Comparison of ENCODE assay signal across 14 mouse cellular contexts in the genomic region with DNA sequence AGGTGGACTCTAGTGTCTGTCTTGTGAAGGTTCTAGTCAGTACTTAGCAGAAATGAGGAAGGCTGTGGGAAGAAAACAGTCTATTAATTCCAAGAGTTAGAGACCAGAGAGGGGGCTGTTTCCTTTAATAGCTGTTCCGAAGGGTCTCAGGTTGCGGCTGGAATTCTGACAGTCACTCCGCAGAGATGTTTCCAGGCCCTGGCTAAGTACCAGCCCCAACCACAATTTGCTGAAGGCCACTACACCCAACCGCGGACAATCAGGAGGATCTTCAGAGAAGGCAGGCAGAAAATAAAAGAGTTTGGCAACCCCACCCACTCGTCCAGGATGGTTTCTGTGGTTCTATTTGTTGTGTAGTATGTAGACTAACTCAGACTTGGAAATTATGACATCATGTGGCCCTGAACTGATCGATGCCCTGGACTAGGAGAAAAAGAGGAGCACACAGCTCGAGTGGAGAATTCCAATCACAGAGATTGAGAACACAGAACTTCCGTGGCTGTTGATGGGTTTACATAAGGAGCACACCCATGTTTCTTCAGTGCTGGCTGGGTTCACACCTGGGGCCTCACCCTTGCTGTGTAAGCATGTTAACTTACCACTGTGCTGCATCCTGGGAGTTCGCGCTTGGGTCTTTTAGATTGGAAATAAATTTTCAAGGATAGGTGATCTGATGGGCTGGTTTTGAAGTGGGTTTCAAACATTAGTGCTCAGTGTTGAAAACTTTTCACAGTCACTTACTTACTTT. TPM values are rescaled to one million over a fixed set of nuclear protein-coding genes. Genes with fewer than 3 reads are reported as not detected.
DNase-seq lines count a peak whose midpoint lies in the region; ATAC-seq and TF ChIP-seq lines count a peak whose summit lies in the region.
"Had no signal": no experiment of that assay in that cellular context is flagged by ENCODE, and none has a peak within 500 bp of the region (broad histone marks: within the 10 kb centered on the region; RNA-seq: fewer than 3 reads in every experiment).

No protein-coding gene starts in this region.

- DNase-seq in embryo, embryonic 10.5 days (ENCODE audit: low spot score): peak; percentile 14
- no peak for DNase-seq in embryo, embryonic 9.5 days (ENCODE audit: extremely low spot score)
- no peak for DNase-seq in kidney, postnatal 36 days
- DNase-seq in heart, postnatal 0 days (ENCODE audit: low spot score): no peak
- DNase-seq in stomach, postnatal 0 days (ENCODE audit: low spot score): peak; percentile 41
- no peak for DNase-seq in left cerebral cortex, postnatal 14 days (ENCODE audit: low spot score in 2 of 2)
- DNase-seq: liver had no signal

- intact Hi-C loops in left cerebral cortex, postnatal 14 days (cut with DNase I): no loop called here

- no peak for ATAC-seq in kidney, embryonic 16.5 days (ENCODE audit: low FRiP score, low TSS enrichment)
- ATAC-seq in heart, postnatal 0 days (ENCODE audit: insufficient read depth, low read depth): no peak
- peak; percentile 65; the same call in 1 of the 2 replicates for ATAC-seq in stomach, postnatal 0 days (ENCODE audit: low FRiP score, low TSS enrichment)
- ATAC-seq in kidney, embryonic 14.5 days (ENCODE audit: low FRiP score, low TSS enrichment): no peak
- ATAC-seq: forebrain, embryonic 13.5 days; inflammation-experienced regulatory T-cells, adult 6 months had no signal

- no peak overlapping the region for H3K27ac ChIP-seq in kidney, embryonic 16.5 days (ENCODE audit: low read length)
- peak overlapping the region; percentile 96 for H3K27ac ChIP-seq in heart, postnatal 0 days (ENCODE audit: low read depth)
- H3K27ac ChIP-seq in stomach, postnatal 0 days (replicated peaks): peak overlapping the region; percentile 84
- no peak overlapping the region for H3K27ac ChIP-seq in kidney, embryonic 14.5 days (ENCODE audit: low read depth, low read length)
- H3K27ac ChIP-seq: embryonic facial prominence, embryonic 12.5 days; forebrain, embryonic 13.5 days had no signal

- TF ChIP-seq EP300 in heart, postnatal 0 days (IDR thresholded peaks at IDR 0.05; ENCODE audit: low read depth): no peak
- TF ChIP-seq EP300 in stomach, postnatal 0 days (optimal IDR thresholded peaks at IDR 0.05): no peak

- no peaks in the 10 kb centered on the region for H3K27me3 ChIP-seq in kidney, embryonic 16.5 days (ENCODE audit: insufficient read depth, low read length)
- no peaks in the 10 kb centered on the region for H3K27me3 ChIP-seq in heart, postnatal 0 days (ENCODE audit: control insufficient read depth, insufficient read depth, low read length)
- no peaks in the 10 kb centered on the region for H3K27me3 ChIP-seq in stomach, postnatal 0 days (ENCODE audit: control insufficient read depth, insufficient read depth, low read length)
- no peaks in the 10 kb centered on the region for H3K27me3 ChIP-seq in kidney, embryonic 14.5 days (ENCODE audit: control insufficient read depth, insufficient read depth, low read length)
- H3K27me3 ChIP-seq: embryonic facial prominence, embryonic 12.5 days; forebrain, embryonic 13.5 days had no signal

- H3K9me3 ChIP-seq in kidney, embryonic 16.5 days (ENCODE audit: low read length): no peaks in the 10 kb centered on the region
- no peaks in the 10 kb centered on the region for H3K9me3 ChIP-seq in heart, postnatal 0 days (replicated peaks; ENCODE audit: control insufficient read depth, low read length)
- no peaks in the 10 kb centered on the region for H3K9me3 ChIP-seq in stomach, postnatal 0 days (ENCODE audit: control insufficient read depth, low read length)
- H3K9me3 ChIP-seq in kidney, embryonic 14.5 days (ENCODE audit: control insufficient read depth, low read length): no peaks in the 10 kb centered on the region
- H3K9me3 ChIP-seq: embryonic facial prominence, embryonic 12.5 days; forebrain, embryonic 13.5 days had no signal

- 61% methylated on average over 11 of the region's 11 CpGs for WGBS in kidney, embryonic 16.5 days
- 45% methylated on average over 11 of the region's 11 CpGs for WGBS in heart, postnatal 0 days
- 49% methylated on average over 11 of the region's 11 CpGs for WGBS in stomach, postnatal 0 days
- 57% methylated on average over 11 of the region's 11 CpGs for WGBS in kidney, embryonic 14.5 days

- no peaks in the 10 kb centered on the region for H3K36me3 ChIP-seq in kidney, embryonic 16.5 days (ENCODE audit: insufficient read depth, low read length)
- H3K36me3 ChIP-seq in heart, postnatal 0 days (replicated peaks; ENCODE audit: control insufficient read depth, insufficient read depth, low read length): no peaks in the 10 kb centered on the region
- H3K36me3 ChIP-seq in stomach, postnatal 0 days (ENCODE audit: control insufficient read depth, insufficient read depth, low read length): no peaks in the 10 kb centered on the region
- no peaks in the 10 kb centered on the region for H3K36me3 ChIP-seq in kidney, embryonic 14.5 days (ENCODE audit: control insufficient read depth, insufficient read depth, low read length)
- H3K36me3 ChIP-seq: embryonic facial prominence, embryonic 12.5 days had no signal

- no peak for TF ChIP-seq CTCF in heart, postnatal 0 days (IDR thresholded peaks at IDR 0.05; ENCODE audit: low read depth)
- TF ChIP-seq CTCF in stomach, postnatal 0 days (IDR thresholded peaks at IDR 0.05; ENCODE audit: low read depth): no peak

- no peak overlapping the region for H3K4me2 ChIP-seq in kidney, embryonic 16.5 days (replicated peaks; ENCODE audit: low read depth, low read length)
- H3K4me2 ChIP-seq in heart, postnatal 0 days (ENCODE audit: low read depth, low read length): peak overlapping the region; percentile 62
- H3K4me2 ChIP-seq in stomach, postnatal 0 days (replicated peaks; ENCODE audit: low read depth): peak overlapping the region; percentile 60
- no peak overlapping the region for H3K4me2 ChIP-seq in kidney, embryonic 14.5 days (replicated peaks; ENCODE audit: low read depth, low read length)
- H3K4me2 ChIP-seq: midbrain, embryonic 11.5 days had no signal

- peaks cover 19% of the 10 kb centered on the region for H3K4me1 ChIP-seq in kidney, embryonic 16.5 days (ENCODE audit: insufficient read depth, low read length)
- peaks cover 13% of the 10 kb centered on the region for H3K4me1 ChIP-seq in heart, postnatal 0 days (ENCODE audit: control insufficient read depth, insufficient read depth)
- H3K4me1 ChIP-seq in stomach, postnatal 0 days (replicated peaks; ENCODE audit: control insufficient read depth, insufficient read depth): 0 out of 2 replicates have a peak, but pooled peaks cover 3% of the 10 kb centered on the region
- H3K4me1 ChIP-seq in kidney, embryonic 14.5 days (ENCODE audit: control insufficient read depth, insufficient read depth, low read length): peaks cover 7% of the 10 kb centered on the region

- 0 out of 2 replicates have a peak overlapping the region, but pooled peaks have one; percentile 49 for H3K9ac ChIP-seq in kidney, embryonic 16.5 days (replicated peaks; ENCODE audit: low read length)
- peak overlapping the region; percentile 66 for H3K9ac ChIP-seq in heart, postnatal 0 days (replicated peaks; ENCODE audit: low read depth, low read length)
- H3K9ac ChIP-seq in stomach, postnatal 0 days (ENCODE audit: low read length): 0 out of 2 replicates have a peak overlapping the region, but pooled peaks have one; percentile 18
- H3K9ac ChIP-seq in kidney, embryonic 14.5 days (ENCODE audit: low read depth, low read length): no peak overlapping the region
- H3K9ac ChIP-seq: embryonic facial prominence, embryonic 12.5 days had no signal

- H3K4me3 ChIP-seq in kidney, embryonic 16.5 days (ENCODE audit: low read length): no peak overlapping the region
- H3K4me3 ChIP-seq in heart, postnatal 0 days (ENCODE audit: low read depth, low read length): peak overlapping the region; percentile 49
- peak overlapping the region; percentile 31; the same call in 1 of the 2 replicates for H3K4me3 ChIP-seq in stomach, postnatal 0 days (ENCODE audit: low read depth, low read length)
- no peak overlapping the region for H3K4me3 ChIP-seq in kidney, embryonic 14.5 days (ENCODE audit: low read length)
- H3K4me3 ChIP-seq: forebrain, embryonic 13.5 days had no signal

RNA-seq across cellular contexts. Expression of a gene that starts 1.4 kb away (rescaled TPM):
- polyA plus RNA-seq in kidney, embryonic 16.5 days (2015; fragmentation: Nextera tagmentation; extraction: Ambion mirVana): 5.3 and 9.4 TPM in 2 replicates
- total RNA-seq in heart, postnatal 0 days (2014; rRNA removed; ENCODE audit: low replicate concordance): 227 and 290 TPM in 2 replicates
- polyA plus RNA-seq in heart, postnatal 0 days (2015; fragmentation: Nextera tagmentation; extraction: Ambion mirVana): 597 and 622 TPM in 2 replicates
- polyA plus RNA-seq in stomach, postnatal 0 days (2015; fragmentation: Nextera tagmentation; extraction: Ambion mirVana): 32.1 and 35.6 TPM in 2 replicates
- polyA plus RNA-seq in kidney, embryonic 14.5 days (2014; fragmentation: Nextera tagmentation; extraction: Ambion mirVana): 2.9 and 3.4 TPM in 2 replicates
- total RNA-seq in left cerebral cortex, postnatal 14 days (2021): 1 to 10 TPM in 1 of 2 experiments, under 1 TPM in 1; 0.89 to 1.5 TPM
- polyA plus RNA-seq: inflammation-experienced regulatory T-cells, adult 6 months had no signal

RNA-seq across cellular contexts. Expression of a gene that starts 9.6 kb away (rescaled TPM):
- 0.94 and 1.0 TPM in 2 replicates for polyA plus RNA-seq in kidney, embryonic 16.5 days (2015; fragmentation: Nextera tagmentation; extraction: Ambion mirVana)
- 1.5 and 3.4 TPM in 2 replicates for total RNA-seq in heart, postnatal 0 days (2014; rRNA removed; ENCODE audit: low replicate concordance)
- polyA plus RNA-seq in heart, postnatal 0 days (2015; fragmentation: Nextera tagmentation; extraction: Ambion mirVana): 2.3 TPM in 2 replicates
- polyA plus RNA-seq in stomach, postnatal 0 days (2015; fragmentation: Nextera tagmentation; extraction: Ambion mirVana): 1.1 and 1.4 TPM in 2 replicates
- 1.5 TPM in 2 replicates for polyA plus RNA-seq in kidney, embryonic 14.5 days (2014; fragmentation: Nextera tagmentation; extraction: Ambion mirVana)
- 1 to 10 TPM in 1 of 2 experiments, under 1 TPM in 1; 0.88 to 1.5 TPM for total RNA-seq in left cerebral cortex, postnatal 14 days (2021)
- polyA plus RNA-seq: inflammation-experienced regulatory T-cells, adult 6 months had no signal

RNA-seq across cellular contexts. Expression of a gene that starts 33.9 kb away (rescaled TPM):
- polyA plus RNA-seq in kidney, embryonic 16.5 days (2015; fragmentation: Nextera tagmentation; extraction: Ambion mirVana): 3.8 and 4.5 TPM in 2 replicates
- total RNA-seq in heart, postnatal 0 days (2014; rRNA removed; ENCODE audit: low replicate concordance): 0.08 TPM in 1 of 2 replicates, not detected in the other
- polyA plus RNA-seq in heart, postnatal 0 days (2015; fragmentation: Nextera tagmentation; extraction: Ambion mirVana): not detected in 2 replicates
- 8.7 and 10.6 TPM in 2 replicates for polyA plus RNA-seq in stomach, postnatal 0 days (2015; fragmentation: Nextera tagmentation; extraction: Ambion mirVana)
- 1.1 and 2.8 TPM in 2 replicates for polyA plus RNA-seq in kidney, embryonic 14.5 days (2014; fragmentation: Nextera tagmentation; extraction: Ambion mirVana)
- 10 to 100 TPM in 1 of 2 experiments, 1 to 10 TPM in 1; 7.0 to 10.8 TPM for total RNA-seq in left cerebral cortex, postnatal 14 days (2021)
- total RNA-seq: gastrocnemius, adult 8-10 months had no signal

RNA-seq across cellular contexts. Expression of a gene that starts 56.5 kb away (rescaled TPM):
- 70.1 and 75.2 TPM in 2 replicates for polyA plus RNA-seq in kidney, embryonic 16.5 days (2015; fragmentation: Nextera tagmentation; extraction: Ambion mirVana)
- 38.3 and 54.7 TPM in 2 replicates for total RNA-seq in heart, postnatal 0 days (2014; rRNA removed; ENCODE audit: low replicate concordance)
- polyA plus RNA-seq in heart, postnatal 0 days (2015; fragmentation: Nextera tagmentation; extraction: Ambion mirVana): 28.4 and 28.9 TPM in 2 replicates
- 29.9 and 33.1 TPM in 2 replicates for polyA plus RNA-seq in stomach, postnatal 0 days (2015; fragmentation: Nextera tagmentation; extraction: Ambion mirVana)
- polyA plus RNA-seq in kidney, embryonic 14.5 days (2014; fragmentation: Nextera tagmentation; extraction: Ambion mirVana): 68.5 and 75.6 TPM in 2 replicates
- total RNA-seq in left cerebral cortex, postnatal 14 days (2021): 10 to 100 TPM; 63.8 to 71.0 TPM

Comparison
In these comparisons a context has a peak if more than half of its experiments do, and no peak if none do; other contexts are left out.
1. DNase-seq: peak in embryo, embryonic 10.5 days (single experiment) and stomach, postnatal 0 days (single experiment); none in embryo, embryonic 9.5 days (single experiment), kidney, postnatal 36 days (0 of 2), heart, postnatal 0 days (single experiment) and left cerebral cortex, postnatal 14 days (0 of 2).
2. H3K27ac ChIP-seq: peak in heart, postnatal 0 days (single experiment) and stomach, postnatal 0 days (single experiment); none in kidney, embryonic 16.5 days (single experiment) and kidney, embryonic 14.5 days (single experiment).
3. H3K4me2 ChIP-seq: peak in heart, postnatal 0 days (single experiment) and stomach, postnatal 0 days (single experiment); none in kidney, embryonic 16.5 days (single experiment) and kidney, embryonic 14.5 days (single experiment).
4. H3K4me3 ChIP-seq: peak in heart, postnatal 0 days (single experiment) and stomach, postnatal 0 days (single experiment); none in kidney, embryonic 16.5 days (single experiment) and kidney, embryonic 14.5 days (single experiment).
5. RNA of a gene that starts 1.4 kb away (polyA plus RNA-seq): 597 to 622 TPM in heart, postnatal 0 days; 32.1 to 35.6 TPM in stomach, postnatal 0 days, 5.3 to 9.4 TPM in kidney, embryonic 16.5 days and 2.9 to 3.4 TPM in kidney, embryonic 14.5 days; every median in the first group is over 10 times any median in the second.